Mouse (Mus musculus) midbrain, postnatal 0 days (tissue): ENCODE data around the gene Zfp513. TPM values are rescaled to one million over a fixed set of nuclear protein-coding genes. Genes with fewer than 3 reads are reported as not detected.

Experiments used
- ATAC-seq: fragments of 200-750 bp; cut with Nextera tagmentation; 2 replicates; pipeline ENCODE4 v1.8.0; 2017; ENCODE audit warnings: moderate number of reproducible peaks, mild to moderate bottlenecking, moderate TSS enrichment, moderate library complexity; ENCODE audit not compliant: low FRiP score
- DNase-seq: peaks from one replicate; pipeline ENCODE4 v3.0.0-alpha.2; 2015; ENCODE audit warnings: low spot score
- H3K27ac ChIP-seq: fragments of 300-500 bp; sonication (generic); 2 replicates; pipeline ENCODE4 v1.5.1; 2014; ENCODE audit warnings: low read depth, mild to moderate bottlenecking, low read length, mixed read lengths
- H3K27me3 ChIP-seq: fragments of 300-500 bp; sonication (generic); 2 replicates; pipeline ENCODE4 v1.6.1; 2014; ENCODE audit warnings: low read length, control low read depth, mixed read lengths; ENCODE audit not compliant: insufficient read depth
- H3K36me3 ChIP-seq: fragments of 300-500 bp; sonication (generic); 2 replicates; pipeline ENCODE4 v1.6.1; 2014; ENCODE audit warnings: low read length, control low read depth, mixed read lengths; ENCODE audit not compliant: insufficient read depth
- H3K4me1 ChIP-seq: fragments of 300-500 bp; sonication (generic); 2 replicates; pipeline ENCODE4 v1.6.1; 2014; ENCODE audit warnings: mild to moderate bottlenecking, control low read depth, antibody characterized with exemption, low read length, mixed read lengths; ENCODE audit not compliant: insufficient read depth
- H3K4me2 ChIP-seq: fragments of 300-500 bp; sonication (generic); 2 replicates; pipeline ENCODE4 v1.6.1; 2014; ENCODE audit warnings: low read depth, mild to moderate bottlenecking, low read length, mixed read lengths; ENCODE audit not compliant: poor library complexity, severe bottlenecking
- H3K4me3 ChIP-seq: fragments of 300-500 bp; sonication (generic); 2 replicates; pipeline ENCODE4 v1.5.1; 2014; ENCODE audit warnings: low read depth, mild to moderate bottlenecking, low read length, moderate library complexity
- H3K9ac ChIP-seq: fragments of 300-500 bp; sonication (generic); replicated peaks from 2 replicates; pipeline ENCODE4 v1.6.1; 2014; ENCODE audit warnings: mild to moderate bottlenecking, low read length, moderate library complexity, mixed read lengths; ENCODE audit not compliant: poor library complexity, severe bottlenecking
- H3K9me3 ChIP-seq: fragments of 300-500 bp; sonication (generic); 2 replicates; pipeline ENCODE4 v1.6.1; 2016; ENCODE audit warnings: low read length, control low read depth
- CTCF ChIP-seq: IDR thresholded peaks from 2 replicates; pipeline ENCODE4 v1.5.1; 2016; ENCODE audit warnings: antibody characterized with exemption, mild to moderate bottlenecking
- WGBS: fragments of 180-500 bp; shearing (Covaris S2); extraction: QIAGEN DNeasy Blood & Tissue Kit; methylation state at CpG from one replicate; pipeline ENCODE4 v1.1.7; 2014; 5-methylcytosine and 5-hydroxymethylcytosine counted together
- polyA plus RNA-seq: library from polyadenylated mRNA; unstranded; fragments of >200 nt; fragmentation: Nextera tagmentation; extraction: Ambion mirVana; gene quantifications from 2 replicates; pipeline ENCODE4 v1.2.1, GENCODE M21; 2015
- total RNA-seq: library from RNA; depleted of rRNA; stranded (reverse); fragments of >200 nt; gene quantifications from 2 replicates; pipeline ENCODE4 v1.2.3, GENCODE M21; 2014

Gene Zfp513
- total and polyA plus RNA-seq, 2 experiments from 2014 or later: 6.4 to 11.1 TPM

DNA sequence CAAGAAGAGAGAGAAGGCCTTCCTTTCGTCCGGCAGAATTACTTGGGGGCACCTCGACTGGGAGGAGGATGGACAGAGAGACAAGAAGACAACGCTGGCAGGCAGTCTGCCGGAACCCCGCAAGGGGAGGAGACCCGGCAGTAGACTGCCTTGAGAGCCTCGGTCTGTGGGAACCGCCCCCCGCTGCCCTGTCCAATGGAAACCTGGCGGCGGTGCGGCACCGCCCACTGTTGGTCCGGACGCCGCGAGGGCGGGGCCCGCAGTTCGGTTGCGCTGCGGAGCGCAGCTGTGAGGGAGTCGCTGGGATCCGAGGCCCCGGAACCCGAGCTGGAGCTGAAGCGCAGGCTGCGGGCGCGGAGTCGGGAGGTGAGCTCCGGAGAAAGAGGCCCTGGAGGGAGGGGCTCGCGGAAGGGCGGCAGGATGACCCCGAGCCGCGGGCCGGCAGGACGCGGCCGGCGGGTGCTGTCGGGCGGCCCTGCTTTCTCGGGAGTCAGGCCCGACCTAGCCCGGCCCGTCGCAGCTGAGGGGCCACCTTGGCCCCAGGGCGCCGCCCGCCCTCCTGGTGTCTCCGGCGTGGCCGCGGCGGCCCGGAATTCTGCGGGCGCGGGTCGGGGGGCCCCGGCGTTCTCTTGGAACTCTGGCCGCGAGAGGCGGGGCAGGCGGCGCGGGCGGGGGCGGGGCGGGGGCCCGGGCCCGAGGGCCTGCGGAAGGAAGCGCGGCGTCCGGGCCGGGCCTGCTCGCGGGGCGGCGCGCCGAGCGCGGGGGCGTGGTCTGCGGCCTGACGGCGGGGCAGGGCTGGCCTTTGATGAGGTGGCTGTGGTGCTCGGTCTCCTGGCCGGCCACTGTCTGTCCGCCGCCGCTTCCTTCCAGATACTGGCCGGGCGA is 38.8 kb upstream of the Zfp513 start, which contains the start of the genes Nrbp1 and Gm9970:
Gene Nrbp1, plus strand, starts transcription at position 228 of the 885 bp plus-strand sequence.
Gene Gm9970, minus strand, starts transcription at position 596 of the 885 bp plus-strand sequence.
- H3K27me3 ChIP-seq: no peaks in the 10 kb centered on the region
- no peak; the same call in 1 of the 2 replicates for TF ChIP-seq CTCF
- H3K36me3 ChIP-seq: peaks cover 18% of the 10 kb centered on the region
- H3K9ac ChIP-seq: peak within 1 kb of the TSS; percentile 97
- under 1% methylated on average over 55 of the region's 103 CpGs for WGBS
- peak within 1 kb of the TSS; percentile 93 for H3K27ac ChIP-seq
- H3K9me3 ChIP-seq: 0 out of 2 replicates have a peak, but pooled peaks cover 4% of the 10 kb centered on the region
- 0 out of 2 replicates have a peak, but pooled peaks cover 5% of the 10 kb centered on the region for H3K4me1 ChIP-seq
- peak within 1 kb of the TSS; percentile 93 for H3K4me3 ChIP-seq
- peak; percentile 98 for DNase-seq
- H3K4me2 ChIP-seq: peak within 1 kb of the TSS; percentile 59
- peak; percentile 99 for ATAC-seq

- WGBS: 56% methylated on average over 1 of the region's 1 CpGs
- Histone ChIP-seq H3K27me3 (no peaks in the 10 kb centered on the region), H3K9me3 (no peaks in the 10 kb centered on the region), H3K4me2 (no peak overlapping the region), H3K27ac (no peak overlapping the region), H3K4me3 (no peak overlapping the region), H3K36me3 (no peaks in the 10 kb centered on the region), H3K9ac (no peak overlapping the region), H3K4me1 (no peaks in the 10 kb centered on the region)
- TF ChIP-seq CTCF: no peak
- ATAC-seq (no peak), DNase-seq (no peak)
Observed at GRCm38 (mm10) chr5:31226641-31227040, 24.5 kb upstream of the Zfp513 start.

GRCm38 (mm10) chr5:31222696-31223095 is 20.6 kb upstream of the Zfp513 start:
- Histone ChIP-seq H3K4me3 (no peak overlapping the region), H3K9ac (no peak overlapping the region), H3K4me2 (no peak overlapping the region), H3K9me3 (no peaks in the 10 kb centered on the region), H3K27me3 (no peaks in the 10 kb centered on the region), H3K36me3 (no peaks in the 10 kb centered on the region), H3K4me1 (no peaks in the 10 kb centered on the region), H3K27ac (no peak overlapping the region)
- TF ChIP-seq CTCF: no peak
- no peak for DNase-seq
- ATAC-seq: no peak
- WGBS: 95% methylated on average over 9 of the region's 9 CpGs

DNA sequence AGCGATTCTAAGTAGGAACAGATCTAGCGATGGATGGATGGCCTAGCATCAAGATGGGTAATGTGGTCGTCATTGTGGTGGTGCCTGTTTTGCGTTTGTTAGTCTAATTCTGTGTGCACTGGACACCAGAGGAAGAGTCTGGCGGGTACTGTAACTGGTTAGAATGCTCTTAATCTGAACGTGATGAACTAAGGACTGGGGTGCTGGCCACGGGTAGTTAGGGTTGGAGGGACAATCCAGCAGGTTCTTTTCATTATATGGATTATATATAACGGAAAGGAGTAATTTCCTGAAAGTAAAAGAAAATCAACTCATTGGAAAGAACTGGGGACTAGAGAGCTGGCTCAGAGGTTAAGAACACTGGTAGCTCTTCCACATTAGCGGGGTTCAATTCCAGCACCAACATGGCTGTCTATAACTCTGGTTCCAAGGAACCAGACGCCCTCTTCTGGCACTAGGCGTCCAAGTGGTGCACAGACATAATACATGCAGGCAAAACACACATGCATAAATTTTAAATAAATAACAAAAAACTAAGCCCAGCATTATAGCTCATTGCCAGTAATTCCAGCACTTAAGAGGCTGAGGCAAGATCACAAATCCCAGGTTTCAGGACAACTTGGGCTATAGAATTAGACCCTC is 19.3 kb upstream of the Zfp513 start:
- peak overlapping the region; percentile 78 for H3K4me2 ChIP-seq
- 9% methylated on average over 11 of the region's 11 CpGs for WGBS
- peak; percentile 81 for TF ChIP-seq CTCF

DNA sequence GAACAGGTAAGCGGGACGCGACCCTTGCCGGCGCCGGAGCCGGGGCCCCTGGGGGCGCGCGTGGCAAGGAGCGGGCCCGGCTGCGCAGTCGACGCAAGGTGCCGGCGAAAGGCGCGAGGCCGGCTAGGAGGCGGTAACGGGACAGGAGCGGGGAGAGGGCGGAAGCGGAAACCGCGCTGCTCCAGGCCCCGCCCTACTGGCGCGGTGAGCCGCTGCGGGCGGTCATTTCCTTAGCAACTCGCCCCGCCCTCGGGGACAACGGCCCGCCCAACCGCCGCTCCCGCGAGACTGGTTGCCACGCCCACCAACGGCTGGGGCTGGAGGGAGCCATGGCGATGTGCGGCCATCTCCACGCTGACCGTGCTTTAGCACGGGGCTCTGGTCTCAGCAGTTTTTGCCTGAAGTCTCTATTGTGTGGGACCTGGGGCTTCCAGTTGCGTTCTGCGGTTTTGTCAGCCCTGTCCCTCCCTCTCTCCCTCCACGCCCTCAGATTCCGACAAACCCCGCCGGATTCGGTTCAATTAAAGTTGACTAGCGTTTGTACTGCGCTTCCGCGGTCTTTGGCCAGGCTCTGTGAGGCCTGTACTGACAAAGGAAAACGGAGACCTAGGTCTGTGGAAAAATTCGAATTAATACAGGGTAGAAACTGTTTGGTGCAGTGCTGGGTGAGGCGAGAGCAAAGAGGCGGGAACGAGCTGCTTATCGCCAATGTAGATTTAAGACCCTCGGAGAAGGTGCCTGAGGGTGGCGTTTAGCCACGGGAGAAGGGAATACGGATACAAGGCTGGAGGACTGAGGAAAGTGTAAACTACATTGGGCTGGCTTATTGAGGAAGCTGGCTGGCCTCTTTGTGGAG is 18.6 kb upstream of the Zfp513 start, which contains the start of gene Ppm1g:
Gene Ppm1g, minus strand, starts transcription at position 240 of the 856 bp plus-strand sequence.
- no peak; the same call in 1 of the 2 replicates for TF ChIP-seq CTCF
- ATAC-seq (peak; percentile 95), DNase-seq (peak; percentile 98)
- Histone ChIP-seq H3K9me3 (no peaks in the 10 kb centered on the region), H3K27me3 (no peaks in the 10 kb centered on the region), H3K4me1 (no peaks in the 10 kb centered on the region), H3K27ac (peak within 1 kb of the TSS; percentile 96), H3K4me3 (peak within 1 kb of the TSS; percentile 98), H3K4me2 (peak within 1 kb of the TSS; percentile 78), H3K36me3 (no peaks in the 10 kb centered on the region), H3K9ac (peak within 1 kb of the TSS; percentile 90)
- WGBS: under 1% methylated on average over 69 of the region's 70 CpGs

More for the DNA sequence above, 19.3 kb upstream of the Zfp513 start:
- DNase-seq (peak; percentile 88), ATAC-seq (peak; percentile 42)
- Histone ChIP-seq H3K27me3 (no peaks in the 10 kb centered on the region), H3K4me1 (no peaks in the 10 kb centered on the region), H3K9me3 (no peaks in the 10 kb centered on the region), H3K9ac (peak overlapping the region; percentile 90), H3K27ac (peak overlapping the region; percentile 96), H3K4me3 (peak overlapping the region; percentile 98), H3K36me3 (no peaks in the 10 kb centered on the region)
